Mouse (Mus musculus) intestine, postnatal 0 days (tissue): ENCODE results near the gene Gria1. TPM values are rescaled to one million over a fixed set of nuclear protein-coding genes. Genes with fewer than 3 reads are reported as not detected.

Experiments used
- ATAC-seq: fragments of 200-750 bp; cut with Nextera tagmentation; 2 replicates; pipeline ENCODE4 v1.8.0; 2017; ENCODE audit warnings: mild to moderate bottlenecking, moderate TSS enrichment, moderate library complexity
- H3K27ac ChIP-seq: fragments of 300-500 bp; sonication (generic); 2 replicates; pipeline ENCODE4 v1.5.1; 2014; ENCODE audit warnings: mild to moderate bottlenecking, low read depth, low read length, moderate library complexity
- H3K27me3 ChIP-seq: fragments of 300-500 bp; sonication (generic); replicated peaks from 2 replicates; pipeline ENCODE4 v1.6.1; 2014; ENCODE audit warnings: low read length, mixed read lengths; ENCODE audit not compliant: control insufficient read depth, insufficient read depth
- H3K36me3 ChIP-seq: fragments of 300-500 bp; sonication (generic); 2 replicates; pipeline ENCODE4 v1.6.1; 2014; ENCODE audit warnings: mild to moderate bottlenecking, moderate library complexity; ENCODE audit not compliant: control insufficient read depth, insufficient read depth
- H3K4me1 ChIP-seq: fragments of 300-500 bp; sonication (generic); replicated peaks from 2 replicates; pipeline ENCODE4 v1.6.1; 2014; ENCODE audit warnings: antibody characterized with exemption, low read length, mixed read lengths; ENCODE audit not compliant: control insufficient read depth, insufficient read depth
- H3K4me2 ChIP-seq: fragments of 300-500 bp; sonication (generic); replicated peaks from 2 replicates; pipeline ENCODE4 v1.6.1; 2014; ENCODE audit warnings: low read depth, mild to moderate bottlenecking, moderate library complexity
- H3K4me3 ChIP-seq: fragments of 300-500 bp; sonication (generic); 2 replicates; pipeline ENCODE4 v1.5.1; 2014; ENCODE audit warnings: low read depth, low read length
- H3K9ac ChIP-seq: fragments of 300-500 bp; sonication (generic); 2 replicates; pipeline ENCODE4 v1.6.1; 2014; ENCODE audit warnings: mild to moderate bottlenecking, low read depth, low read length
- H3K9me3 ChIP-seq: fragments of 300-500 bp; sonication (generic); 2 replicates; pipeline ENCODE4 v1.6.1; 2016; ENCODE audit warnings: mixed run types; ENCODE audit not compliant: control insufficient read depth
- CTCF ChIP-seq: sonication (generic); IDR thresholded peaks from 2 replicates; pipeline ENCODE4 v1.5.1; 2016; ENCODE audit warnings: low read depth, mild to moderate bottlenecking, control low read depth, antibody characterized with exemption, moderate library complexity
- WGBS: fragments of 180-500 bp; shearing (Covaris S2); extraction: QIAGEN DNeasy Blood & Tissue Kit; methylation state at CpG from one replicate; pipeline ENCODE4 v1.1.7; 2014; 5-methylcytosine and 5-hydroxymethylcytosine counted together
- polyA plus RNA-seq: library from polyadenylated mRNA; unstranded; fragments of >200 nt; fragmentation: Nextera tagmentation; extraction: Ambion mirVana; gene quantifications from 2 replicates; pipeline ENCODE4 v1.2.1, GENCODE M21; 2015

Gria1 gene
- polyA plus RNA-seq, 1 experiment from 2014 or later, result 0.64 TPM

- no peak for ATAC-seq
- no peaks in the 10 kb centered on the region for H3K36me3 ChIP-seq
- no peaks in the 10 kb centered on the region for H3K4me1 ChIP-seq
- H3K27me3 ChIP-seq, result no peaks in the 10 kb centered on the region
- TF ChIP-seq CTCF, result no peak
- H3K9ac ChIP-seq, result no peak overlapping the region
- no peak overlapping the region for H3K4me2 ChIP-seq
- no peaks in the 10 kb centered on the region for H3K9me3 ChIP-seq
- no peak overlapping the region for H3K4me3 ChIP-seq
- no peak overlapping the region for H3K27ac ChIP-seq
- 65% methylated on average over 2 of the region's 2 CpGs for WGBS
Observed at GRCm38 (mm10) chr11:57306116-57306515, 294.9 kb downstream of the Gria1 start.

- no peak for ATAC-seq
- H3K9me3 ChIP-seq, result no peaks in the 10 kb centered on the region
- no peak for TF ChIP-seq CTCF
- no peak overlapping the region for H3K4me2 ChIP-seq
- no peak overlapping the region for H3K4me3 ChIP-seq
- no peaks in the 10 kb centered on the region for H3K27me3 ChIP-seq
- no peak overlapping the region for H3K9ac ChIP-seq
- WGBS, result 87% methylated on average over 1 of the region's 1 CpGs
- H3K27ac ChIP-seq, result no peak overlapping the region
- no peaks in the 10 kb centered on the region for H3K4me1 ChIP-seq
- H3K36me3 ChIP-seq, result no peaks in the 10 kb centered on the region
Observed at GRCm38 (mm10) chr11:57306892-57307291, 295.7 kb downstream of the Gria1 start.

- H3K9ac ChIP-seq, result no peak overlapping the region
- TF ChIP-seq CTCF, result no peak
- 65% methylated on average over 3 of the region's 3 CpGs for WGBS
- H3K27ac ChIP-seq, result no peak overlapping the region
- H3K4me2 ChIP-seq, result no peak overlapping the region
- H3K36me3 ChIP-seq, result no peaks in the 10 kb centered on the region
- H3K9me3 ChIP-seq, result no peaks in the 10 kb centered on the region
- no peak for ATAC-seq
- no peaks in the 10 kb centered on the region for H3K27me3 ChIP-seq
- no peaks in the 10 kb centered on the region for H3K4me1 ChIP-seq
- H3K4me3 ChIP-seq, result no peak overlapping the region
Observed at GRCm38 (mm10) chr11:57317063-57317462, 305.9 kb downstream of the Gria1 start.

- Histone ChIP-seq H3K4me3 (no peak overlapping the region), H3K9ac (no peak overlapping the region), H3K4me1 (no peaks in the 10 kb centered on the region), H3K27ac (no peak overlapping the region), H3K4me2 (no peak overlapping the region), H3K9me3 (no peaks in the 10 kb centered on the region), H3K27me3 (no peaks in the 10 kb centered on the region), H3K36me3 (no peaks in the 10 kb centered on the region)
- 84% methylated on average over 13 of the region's 13 CpGs for whole genome bisulfite sequencing
- TF ChIP-seq CTCF, result no peak
- ATAC-seq, result no peak
Observed at GRCm38 (mm10) chr11:57317478-57317877, 306.3 kb downstream of the Gria1 start.

DNA sequence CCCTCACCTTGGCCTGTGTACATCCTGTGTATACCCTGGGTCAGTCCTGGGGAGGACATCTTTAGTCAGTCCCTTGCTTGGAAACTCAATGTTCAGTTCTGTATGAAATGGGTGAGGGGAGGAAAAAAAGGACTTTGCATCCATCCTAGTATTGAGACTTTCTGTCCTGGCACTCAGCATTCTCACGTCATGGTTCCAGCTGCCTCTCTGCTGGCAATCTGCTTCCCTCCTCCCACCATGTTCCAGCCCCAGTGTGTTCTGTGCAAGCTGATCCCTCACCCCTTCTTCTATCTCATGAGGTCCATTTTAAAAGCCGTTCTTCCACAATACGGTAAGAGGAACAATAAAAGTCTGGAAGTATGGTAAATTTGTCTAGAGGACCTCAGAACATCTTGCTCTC, 308.2 kb downstream of the Gria1 start:
- Histone ChIP-seq H3K9me3 (no peaks in the 10 kb centered on the region), H3K27me3 (no peaks in the 10 kb centered on the region), H3K4me3 (no peak overlapping the region), H3K4me2 (no peak overlapping the region), H3K27ac (no peak overlapping the region), H3K9ac (no peak overlapping the region), H3K36me3 (no peaks in the 10 kb centered on the region), H3K4me1 (no peaks in the 10 kb centered on the region)
- no peak for ATAC-seq
- no peak for TF ChIP-seq CTCF
- 90% methylated on average over 3 of the region's 3 CpGs for WGBS

GRCm38 (mm10) chr11:57324099-57324498, 312.9 kb downstream of the Gria1 start:
- no peak overlapping the region for H3K27ac ChIP-seq
- no peaks in the 10 kb centered on the region for H3K36me3 ChIP-seq
- ATAC-seq, result no peak
- 77% methylated on average over 4 of the region's 4 CpGs for WGBS
- TF ChIP-seq CTCF, result no peak
- no peaks in the 10 kb centered on the region for H3K27me3 ChIP-seq
- no peak overlapping the region for H3K4me3 ChIP-seq
- H3K4me2 ChIP-seq, result no peak overlapping the region
- no peaks in the 10 kb centered on the region for H3K4me1 ChIP-seq
- no peak overlapping the region for H3K9ac ChIP-seq
- H3K9me3 ChIP-seq, result no peaks in the 10 kb centered on the region
